In the genomic region with DNA sequence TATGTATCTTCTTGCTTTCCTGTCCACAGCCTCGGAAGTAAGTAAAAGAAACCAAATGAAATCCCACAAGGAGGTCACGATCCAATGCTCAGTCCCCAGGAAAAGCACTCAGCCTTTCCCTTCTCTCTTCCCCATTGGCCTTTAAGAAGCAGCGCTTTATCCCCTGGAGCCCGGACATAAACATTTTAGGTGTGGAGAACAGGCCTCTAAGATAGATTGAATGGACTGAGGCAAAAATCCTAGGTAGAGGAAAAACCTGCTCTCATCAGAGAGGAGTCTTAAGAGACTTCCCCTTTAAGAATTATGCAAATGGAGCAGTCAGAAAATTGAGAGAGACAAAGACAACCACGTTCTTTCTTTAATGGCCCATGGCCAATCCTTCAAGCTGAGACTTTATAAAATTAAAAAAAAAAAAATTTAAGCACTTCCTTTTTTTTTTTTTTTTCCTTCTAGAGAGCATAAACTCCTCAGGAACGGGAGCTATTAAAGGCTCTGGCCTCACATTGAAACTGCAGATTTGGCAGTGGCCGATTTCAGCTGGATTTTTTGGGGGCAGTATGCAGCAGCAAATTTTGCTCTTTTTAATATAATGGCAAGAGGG, we compare ENCODE assay signal across 9 mouse cellular contexts.
DNase-seq lines count a peak whose midpoint lies in the region; ATAC-seq lines count a peak whose summit lies in the region.
"Had no signal": no experiment of that assay in that cellular context is flagged by ENCODE, and none has a peak within 500 bp of the region (broad histone marks: within the 10 kb centered on the region; RNA-seq: fewer than 3 reads in every experiment).

No protein-coding gene starts in this region.

- peak overlapping the region; percentile 41 for H3K4me3 ChIP-seq in forebrain, embryonic 16.5 days (replicated peaks; ENCODE audit: low read length)
- H3K4me3 ChIP-seq in liver, embryonic 13.5 days (replicated peaks) = no peak overlapping the region

- H3K4me2 ChIP-seq in forebrain, embryonic 16.5 days (ENCODE audit: low read length) = peak overlapping the region; percentile 69
- peak overlapping the region; percentile 49 for H3K4me2 ChIP-seq in liver, embryonic 13.5 days

- no peak overlapping the region for H3K27ac ChIP-seq in forebrain, embryonic 16.5 days (ENCODE audit: low read length)
- no peak overlapping the region for H3K27ac ChIP-seq in liver, embryonic 13.5 days

- no peaks in the 10 kb centered on the region for H3K36me3 ChIP-seq in forebrain, embryonic 16.5 days (ENCODE audit: control insufficient read depth, insufficient read depth)
- H3K36me3 ChIP-seq in liver, embryonic 13.5 days = no peaks in the 10 kb centered on the region

- 18% methylated on average over 7 of the region's 7 CpGs for WGBS in forebrain, embryonic 16.5 days
- 36% methylated on average over 7 of the region's 7 CpGs for WGBS in liver, embryonic 13.5 days (ENCODE audit: insufficient replicate concordance)

- peak; percentile 69 for ATAC-seq in forebrain, embryonic 16.5 days
- no peak for ATAC-seq in liver, embryonic 13.5 days (ENCODE audit: low read depth)

- no peaks in the 10 kb centered on the region for H3K9me3 ChIP-seq in forebrain, embryonic 16.5 days (ENCODE audit: control insufficient read depth, low read length)
- no peaks in the 10 kb centered on the region for H3K9me3 ChIP-seq in liver, embryonic 13.5 days (replicated peaks)

- peak; percentile 7 for DNase-seq in embryo, embryonic 11 days
- no peak for DNase-seq in embryo, embryonic 10 days (ENCODE audit: low spot score)
- DNase-seq in 416B (ENCODE audit: low read depth) = peak; percentile 11
- no peak for DNase-seq in liver, embryonic 13.5 days
- no peak for DNase-seq in thymus, postnatal 4 days
- DNase-seq in cerebellum, postnatal 4 days (ENCODE audit: low spot score in 2 of 2) = no peak
- DNase-seq in adrenal gland, postnatal 4 days (ENCODE audit: low spot score in 2 of 2) = no peak
- DNase-seq: B cell, adult 2 months had no signal

- no peaks in the 10 kb centered on the region for H3K27me3 ChIP-seq in forebrain, embryonic 16.5 days (replicated peaks; ENCODE audit: control insufficient read depth, insufficient read depth, low read length)
- H3K27me3 ChIP-seq in liver, embryonic 13.5 days = no peaks in the 10 kb centered on the region

- peaks cover 10% of the 10 kb centered on the region for H3K4me1 ChIP-seq in forebrain, embryonic 16.5 days (replicated peaks; ENCODE audit: control insufficient read depth, insufficient read depth, low read length)
- H3K4me1 ChIP-seq in liver, embryonic 13.5 days (replicated peaks) = no peaks in the 10 kb centered on the region

- H3K9ac ChIP-seq in forebrain, embryonic 16.5 days (replicated peaks; ENCODE audit: low read depth, low read length) = peak overlapping the region; percentile 63
- no peak overlapping the region for H3K9ac ChIP-seq in liver, embryonic 13.5 days

Comparison
In these comparisons a context has a peak if more than half of its experiments do, and no peak if none do; other contexts are left out.
1. DNase-seq: peak in embryo, embryonic 11 days (single experiment) and 416B (single experiment); none in embryo, embryonic 10 days (single experiment), liver, embryonic 13.5 days (single experiment), thymus, postnatal 4 days (single experiment), cerebellum, postnatal 4 days (0 of 2) and adrenal gland, postnatal 4 days (0 of 2).